Mouse (Mus musculus): ENCODE results near the gene Mllt3.

Gene Mllt3

DNA sequence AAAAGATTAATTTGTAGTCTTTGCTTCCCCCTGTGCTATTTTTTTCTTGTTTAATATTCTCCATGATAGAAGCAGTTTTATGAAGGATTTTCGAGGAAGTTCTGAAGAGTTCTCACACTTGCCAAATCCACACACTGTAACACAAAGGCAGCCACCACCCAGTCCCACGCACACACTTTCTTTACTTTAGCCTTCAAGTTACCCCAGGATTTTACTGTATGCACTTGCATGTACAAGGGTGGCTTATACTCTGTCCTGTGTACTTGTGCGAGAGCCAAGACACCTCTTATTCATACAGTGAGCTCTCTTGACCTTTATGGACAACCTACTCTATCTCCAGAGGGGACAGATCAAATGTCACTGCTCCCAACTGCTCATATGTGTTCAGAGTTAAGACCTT is 209.5 kb downstream of the Mllt3 start:
- DNase-seq (ENCODE audit: low spot score), result no peak

DNA sequence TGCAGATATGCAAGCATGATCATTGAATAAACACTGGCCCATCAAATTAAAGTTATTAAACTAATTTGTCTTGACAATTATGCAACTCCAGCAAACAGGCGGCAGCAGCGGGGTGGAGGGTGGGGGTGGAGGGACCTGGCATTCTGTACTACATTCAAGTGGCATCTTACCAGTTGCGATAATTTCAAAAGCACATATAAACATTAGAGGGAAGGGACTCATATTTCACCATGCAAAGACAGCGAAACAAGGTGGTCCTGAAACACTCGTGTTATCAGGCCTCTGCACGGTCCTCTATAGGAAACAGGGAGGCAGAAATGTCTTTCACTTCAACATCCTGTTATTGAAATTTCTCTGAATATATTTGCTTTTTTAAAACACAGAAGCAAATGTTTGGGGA is 210.0 kb downstream of the Mllt3 start:
- DNase-seq (ENCODE audit: low spot score), result no peak

GRCm38 (mm10) chr4:87820911-87821310 is 212.3 kb downstream of the Mllt3 start:
- DNase-seq (ENCODE audit: low spot score), result no peak

DNA sequence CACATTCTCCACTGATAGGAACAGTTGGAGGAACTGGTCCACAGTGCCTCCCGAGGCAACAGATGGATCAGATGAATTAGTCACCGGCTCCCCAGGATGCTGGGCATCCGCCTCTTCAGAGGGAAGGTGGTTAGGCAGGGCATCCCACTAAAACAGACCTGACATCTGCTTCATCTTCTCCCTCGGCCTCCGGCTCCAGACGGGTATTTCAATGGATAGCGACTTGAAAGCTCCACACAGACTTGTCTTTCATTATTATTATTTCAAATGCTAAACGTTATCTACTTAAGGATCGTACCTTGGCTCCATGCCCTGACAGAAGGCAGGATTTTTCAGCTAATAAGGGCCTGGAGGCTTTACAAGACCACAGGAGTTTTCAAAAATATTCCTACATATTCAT is 214.0 kb downstream of the Mllt3 start:
- no peak for DNase-seq (ENCODE audit: low spot score)

- no peak for DNase-seq (ENCODE audit: low spot score)
These were observed 214.9 kb downstream of the Mllt3 start for GRCm38 (mm10) chr4:87818276-87818675.

DNA sequence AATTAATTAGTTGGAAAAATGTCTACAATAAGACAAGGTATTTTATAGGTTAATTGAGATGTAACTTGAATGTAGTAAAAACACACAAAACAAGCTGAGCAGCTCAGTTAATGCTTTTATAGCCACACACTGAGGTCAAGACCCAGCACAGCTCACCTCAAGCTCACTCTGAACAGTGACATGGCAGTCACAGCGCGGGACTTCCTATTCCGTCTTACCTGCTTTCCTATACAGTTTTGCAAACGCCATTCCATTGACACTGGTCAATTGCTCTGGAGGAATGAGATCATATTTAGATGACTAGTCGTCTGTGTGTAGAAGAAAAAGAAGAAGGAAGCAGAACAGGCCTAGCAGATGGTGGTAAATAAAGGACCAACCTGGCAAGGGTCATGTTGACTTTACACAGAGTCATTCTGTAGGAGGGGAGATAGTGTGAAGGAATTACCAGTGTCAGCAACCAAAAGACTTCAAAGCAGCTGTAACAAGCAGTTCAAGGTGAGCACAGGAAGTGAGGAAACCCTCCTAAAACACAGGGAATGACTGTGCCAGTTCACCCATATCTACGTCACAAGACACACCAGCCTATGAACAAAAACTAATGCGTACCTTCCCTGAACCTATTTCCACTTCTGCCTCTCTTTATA is 217.6 kb downstream of the Mllt3 start:
- no peak for DNase-seq (ENCODE audit: low spot score)

DNA sequence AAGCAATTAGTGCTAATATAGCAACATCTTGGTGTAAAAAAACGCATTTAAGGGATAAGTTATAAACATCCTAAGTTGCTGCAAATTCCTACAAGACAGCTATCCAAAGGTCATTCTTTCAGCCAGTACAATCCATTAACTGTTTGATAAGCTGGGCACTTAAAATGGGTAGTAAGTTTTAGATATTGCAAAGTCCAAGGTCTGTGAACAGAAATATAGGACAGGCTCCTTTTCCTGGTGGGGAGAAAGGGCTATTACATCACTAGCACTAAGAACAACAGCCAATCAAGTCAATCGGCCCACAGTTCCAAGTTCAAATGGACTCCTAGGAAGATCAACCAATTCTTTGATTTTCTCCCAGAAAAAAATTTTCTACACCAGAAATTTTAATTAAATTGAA is 221.3 kb downstream of the Mllt3 start:
- DNase-seq (ENCODE audit: low spot score), result no peak

DNA sequence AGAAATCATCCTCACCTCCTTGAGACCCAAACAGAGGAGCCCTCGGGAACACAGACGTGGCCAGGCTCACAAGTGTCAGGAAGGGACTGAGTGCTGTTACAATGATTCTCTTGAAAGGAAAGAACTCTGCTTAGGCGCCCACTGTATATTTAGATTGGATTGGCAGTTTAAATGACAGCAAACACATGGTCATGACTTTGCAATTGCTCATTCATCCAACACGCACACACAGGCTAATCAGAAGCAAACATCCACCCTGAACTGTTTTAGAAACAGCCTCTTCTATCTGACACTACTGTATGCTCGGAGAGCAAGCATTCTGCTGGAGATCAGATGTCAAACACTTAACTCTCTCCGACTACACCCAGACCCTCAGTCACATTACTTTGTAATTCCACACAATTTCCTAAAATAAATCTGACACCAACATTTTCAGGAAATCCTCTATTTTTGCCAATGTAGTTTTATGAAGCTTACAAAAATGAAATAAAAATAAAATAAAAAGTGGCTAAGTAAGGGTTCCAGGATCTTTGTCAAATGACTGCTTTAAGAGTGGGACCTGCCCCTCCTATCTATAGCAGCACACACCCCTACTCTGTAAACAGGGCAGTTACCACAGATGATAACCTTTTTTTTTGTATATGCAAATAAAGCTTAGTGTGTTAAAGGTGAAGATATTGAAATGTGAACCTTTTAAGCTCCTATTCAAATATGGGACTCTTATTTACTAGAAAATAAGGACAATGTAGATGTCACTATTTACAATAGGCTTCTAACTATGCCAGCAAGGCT is 226.8 kb downstream of the Mllt3 start:
- no peak for DNase-seq (ENCODE audit: low spot score)

DNA sequence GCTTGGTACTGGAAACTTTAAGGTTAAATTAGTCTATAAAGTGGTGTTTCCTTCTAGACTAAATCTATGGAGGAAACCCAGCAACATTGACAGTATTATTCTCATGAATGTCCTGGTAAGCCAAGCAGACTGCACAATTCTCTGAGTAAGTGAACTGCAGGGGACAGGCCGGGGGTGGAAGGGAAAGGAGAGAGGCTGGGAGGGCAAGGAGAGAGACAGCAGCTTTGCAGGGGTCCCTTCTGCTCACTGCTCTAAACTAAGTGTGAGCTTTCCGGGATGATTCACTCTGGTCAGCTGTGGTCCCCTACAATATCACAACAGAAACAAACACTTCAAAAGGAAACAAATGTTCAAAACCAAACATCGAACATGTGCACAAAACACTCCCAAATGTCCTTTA is 228.6 kb downstream of the Mllt3 start:
- no peak for DNase-seq (ENCODE audit: low spot score)

DNA sequence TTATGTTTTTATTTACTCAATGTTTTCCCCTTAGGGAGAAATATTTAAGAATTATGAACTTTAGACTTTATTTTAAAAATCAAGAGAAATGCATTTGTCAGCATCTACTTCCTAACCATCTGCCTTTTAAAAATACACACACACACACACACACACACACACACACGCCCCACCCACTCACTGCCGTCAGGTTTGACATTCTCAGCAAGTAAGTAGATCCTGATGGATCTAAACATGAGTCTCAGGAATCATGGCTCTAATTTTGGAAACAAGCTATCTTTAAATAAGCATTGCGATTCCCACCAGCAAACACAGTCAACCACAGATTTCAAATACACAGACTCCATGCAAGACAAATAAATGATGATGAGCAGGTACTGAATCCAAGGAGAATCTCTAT is 229.9 kb downstream of the Mllt3 start:
- DNase-seq (ENCODE audit: low spot score), result no peak

- DNase-seq (ENCODE audit: low spot score), result no peak
These were observed 231.0 kb downstream of the Mllt3 start for GRCm38 (mm10) chr4:87802140-87802539.

GRCm38 (mm10) chr4:87801332-87801731 is 231.8 kb downstream of the Mllt3 start:
- no peak for DNase-seq (ENCODE audit: low spot score)

GRCm38 (mm10) chr4:87800276-87800675 is 232.9 kb downstream of the Mllt3 start:
- DNase-seq (ENCODE audit: low spot score), result no peak

GRCm38 (mm10) chr4:87799418-87799817 is 233.7 kb downstream of the Mllt3 start:
- DNase-seq (ENCODE audit: low spot score), result no peak

DNA sequence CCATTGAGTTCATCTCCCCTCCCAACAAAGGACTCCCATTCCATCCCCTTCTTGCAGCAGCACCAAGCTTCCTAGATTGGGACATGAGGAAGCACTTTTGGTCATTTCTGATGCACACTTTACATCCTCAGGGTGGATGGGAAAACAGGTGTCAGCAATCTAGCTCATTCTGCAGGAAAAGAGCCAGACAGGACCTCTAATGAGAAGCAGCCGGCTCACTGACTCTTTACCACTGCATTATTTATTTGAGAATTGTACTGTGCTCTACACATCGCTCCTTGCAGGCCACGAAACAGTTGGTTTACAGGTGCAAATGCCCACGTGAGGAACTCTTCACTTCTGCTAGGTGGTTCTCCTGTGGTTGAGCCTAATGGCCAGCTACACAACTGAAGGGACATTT is 237.9 kb downstream of the Mllt3 start:
- DNase-seq (ENCODE audit: low spot score), result no peak

DNA sequence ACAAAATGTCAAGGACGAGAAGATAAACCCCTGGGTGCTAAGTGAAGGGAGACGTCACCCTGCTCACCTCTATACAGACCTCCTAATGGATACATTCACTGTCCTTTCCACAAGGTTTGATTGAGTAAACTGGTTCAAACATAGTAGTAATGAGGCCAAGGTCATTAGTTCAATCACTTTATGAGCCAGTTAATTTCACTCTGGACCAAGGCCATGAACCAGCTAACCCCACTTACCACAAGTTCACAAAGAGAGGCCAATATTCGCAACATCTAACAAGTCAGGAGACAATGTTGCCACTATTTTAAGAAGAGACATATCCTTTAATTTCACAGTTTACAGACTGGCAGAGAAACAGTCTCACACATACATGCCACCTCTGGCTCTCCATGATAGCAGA is 238.9 kb downstream of the Mllt3 start:
- DNase-seq (ENCODE audit: low spot score), result no peak

- DNase-seq (ENCODE audit: low spot score), result no peak
These were observed 240.7 kb downstream of the Mllt3 start for GRCm38 (mm10) chr4:87792511-87792910.

GRCm38 (mm10) chr4:87789446-87789845 is 243.7 kb downstream of the Mllt3 start:
- no peak for DNase-seq (ENCODE audit: low spot score)

GRCm38 (mm10) chr4:87788691-87789090 is 244.5 kb downstream of the Mllt3 start:
- peak; percentile 23 for DNase-seq (ENCODE audit: low spot score)

DNA sequence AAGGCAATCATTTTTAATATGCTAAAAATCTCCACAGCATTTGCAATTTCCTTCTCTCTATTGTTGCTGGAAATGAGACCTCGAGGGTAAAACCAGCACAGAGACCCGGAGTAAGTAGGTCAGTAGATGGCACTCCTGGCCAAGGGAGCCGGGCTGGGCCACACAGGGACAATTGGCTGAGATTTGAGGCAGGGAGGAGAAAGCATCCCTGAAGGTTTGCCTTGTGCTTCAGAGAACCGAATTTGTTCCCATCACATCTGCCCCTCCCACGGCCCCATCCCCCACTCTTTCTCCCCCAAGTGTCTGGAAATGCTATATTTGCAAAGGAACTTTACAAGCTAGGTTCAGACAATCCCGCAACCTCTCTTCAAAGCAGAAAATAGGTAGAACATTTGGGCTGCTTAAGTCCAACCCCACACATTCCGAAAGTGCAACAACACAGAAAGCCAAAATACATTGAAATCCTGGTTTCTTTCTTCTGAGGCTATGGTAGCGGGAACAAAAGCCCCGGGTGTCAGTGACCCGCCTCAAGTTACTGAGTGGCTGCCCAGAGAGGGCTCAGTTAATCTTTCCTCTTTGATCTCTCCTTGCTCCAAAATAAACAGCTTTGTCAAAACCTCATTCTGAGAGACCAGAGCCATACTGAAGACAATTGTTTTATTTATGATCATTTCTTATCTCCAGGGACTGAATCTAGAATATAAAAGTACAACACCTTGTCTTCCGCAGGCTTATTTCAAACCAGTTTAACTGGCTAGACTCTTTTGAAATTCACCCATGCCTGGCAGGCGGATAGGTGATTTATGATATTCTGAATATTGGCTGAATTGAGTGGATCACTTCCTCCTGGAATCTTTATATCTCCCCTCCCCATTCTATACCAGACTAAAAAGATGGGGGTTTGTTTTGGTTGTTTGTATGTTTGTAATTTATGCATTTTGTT is 247.8 kb downstream of the Mllt3 start:
- DNase-seq (ENCODE audit: low spot score), result peak; percentile 30

GRCm38 (mm10) chr4:87783809-87784208 is 249.4 kb downstream of the Mllt3 start:
- no peak for DNase-seq (ENCODE audit: low spot score)

- no peak for DNase-seq (ENCODE audit: low spot score)
These were observed 251.2 kb downstream of the Mllt3 start for GRCm38 (mm10) chr4:87781971-87782370.

DNA sequence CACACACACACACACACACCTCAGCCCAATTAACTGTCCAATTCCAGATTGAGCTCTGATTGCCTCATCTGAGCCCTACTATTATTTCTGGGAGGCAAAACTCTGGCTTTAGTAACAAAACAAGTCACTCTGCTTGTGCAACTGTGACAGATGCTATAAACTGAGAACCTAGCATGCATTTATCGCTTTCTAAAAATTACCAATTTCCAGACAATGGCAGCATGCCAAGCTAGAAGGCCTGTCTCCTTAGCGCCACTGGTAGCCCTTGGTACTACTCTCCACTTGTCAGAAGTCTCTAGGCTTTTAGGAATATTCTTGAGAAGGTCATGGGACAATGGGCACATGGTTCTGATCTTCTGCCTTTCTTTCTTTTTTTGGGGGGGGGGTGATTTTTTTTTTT is 257.4 kb downstream of the Mllt3 start:
- no peak for DNase-seq (ENCODE audit: low spot score)
